Mouse (Mus musculus): Measurements from ENCODE around the gene Hacd4. TPM values are rescaled to one million over a fixed set of nuclear protein-coding genes. Genes with fewer than 3 reads are reported as not detected.
A peak's percentile ranks its signal among the peaks of the same experiment; 100 is the strongest.

Gene Hacd4
- polyA plus RNA-seq, 1 experiment from 2014 or later = 3.8 TPM

- Histone ChIP-seq H3K9ac (replicated peaks) (no peak overlapping the region), H3K27ac (replicated peaks) (no peak overlapping the region), H3K27me3 (no peaks in the 10 kb centered on the region), H3K4me3 (no peak overlapping the region), H3K9me3 (no peaks in the 10 kb centered on the region), H3K36me3 (no peaks in the 10 kb centered on the region), H3K4me2 (replicated peaks) (no peak overlapping the region), H3K4me1 (no peaks in the 10 kb centered on the region)
- ATAC-seq (ENCODE audit: low FRiP score, low read depth) = no peak
- WGBS = 80% methylated on average over 2 of the region's 2 CpGs
Measured at GRCm38 (mm10) chr4:88458673-88459072, 19.9 kb upstream of the Hacd4 start.

- no peak for ATAC-seq (ENCODE audit: low FRiP score, low read depth)
- Histone ChIP-seq H3K27me3 (no peaks in the 10 kb centered on the region), H3K4me1 (no peaks in the 10 kb centered on the region), H3K9me3 (no peaks in the 10 kb centered on the region), H3K27ac (replicated peaks) (no peak overlapping the region), H3K9ac (replicated peaks) (no peak overlapping the region), H3K4me2 (replicated peaks) (no peak overlapping the region), H3K36me3 (no peaks in the 10 kb centered on the region), H3K4me3 (no peak overlapping the region)
- WGBS = 88% methylated on average over 1 of the region's 1 CpGs
Measured at GRCm38 (mm10) chr4:88458093-88458492, 19.4 kb upstream of the Hacd4 start.

GRCm38 (mm10) chr4:88450087-88450765 is 11.5 kb upstream of the Hacd4 start:
- Histone ChIP-seq H3K36me3 (no peaks in the 10 kb centered on the region), H3K4me3 (no peak overlapping the region), H3K4me1 (no peaks in the 10 kb centered on the region), H3K4me2 (replicated peaks) (no peak overlapping the region), H3K27me3 (no peaks in the 10 kb centered on the region), H3K9me3 (no peaks in the 10 kb centered on the region), H3K9ac (replicated peaks) (no peak overlapping the region), H3K27ac (replicated peaks) (no peak overlapping the region)
- ATAC-seq (ENCODE audit: low FRiP score, low read depth) = no peak
- 87% methylated on average over 1 of the region's 1 CpGs for WGBS

GRCm38 (mm10) chr4:88448976-88449375 is 10.2 kb upstream of the Hacd4 start:
- no peak overlapping the region for H3K4me3 ChIP-seq
- H3K4me1 ChIP-seq = no peaks in the 10 kb centered on the region
- H3K9me3 ChIP-seq = no peaks in the 10 kb centered on the region
- no peak overlapping the region for H3K4me2 ChIP-seq (replicated peaks)
- H3K9ac ChIP-seq (replicated peaks) = no peak overlapping the region
- H3K36me3 ChIP-seq = no peaks in the 10 kb centered on the region
- no peak overlapping the region for H3K27ac ChIP-seq (replicated peaks)
- H3K27me3 ChIP-seq = no peaks in the 10 kb centered on the region
- WGBS = 82% methylated on average over 2 of the region's 2 CpGs
- no peak for ATAC-seq (ENCODE audit: low FRiP score, low read depth)

- Histone ChIP-seq H3K9ac (replicated peaks) (no peak overlapping the region), H3K9me3 (no peaks in the 10 kb centered on the region), H3K4me2 (replicated peaks) (no peak overlapping the region), H3K4me3 (no peak overlapping the region), H3K27ac (replicated peaks) (no peak overlapping the region), H3K4me1 (peaks cover 14% of the 10 kb centered on the region), H3K36me3 (no peaks in the 10 kb centered on the region), H3K27me3 (no peaks in the 10 kb centered on the region)
- 90% methylated on average over 7 of the region's 7 CpGs for WGBS
- ATAC-seq (ENCODE audit: low FRiP score, low read depth) = no peak
Measured at GRCm38 (mm10) chr4:88440814-88441213, 2.1 kb upstream of the Hacd4 start.

GRCm38 (mm10) chr4:88439669-88440123 is 968 bp upstream of the Hacd4 start:
- no peaks in the 10 kb centered on the region for H3K36me3 ChIP-seq
- H3K4me2 ChIP-seq (replicated peaks) = no peak overlapping the region
- H3K9me3 ChIP-seq = no peaks in the 10 kb centered on the region
- H3K9ac ChIP-seq (replicated peaks) = no peak overlapping the region
- no peak overlapping the region for H3K4me3 ChIP-seq
- WGBS = 85% methylated on average over 6 of the region's 6 CpGs
- peaks cover 14% of the 10 kb centered on the region for H3K4me1 ChIP-seq
- no peaks in the 10 kb centered on the region for H3K27me3 ChIP-seq
- H3K27ac ChIP-seq (replicated peaks) = no peak overlapping the region
- no peak for ATAC-seq (ENCODE audit: low FRiP score, low read depth)

- Histone ChIP-seq H3K4me1 (peaks cover 14% of the 10 kb centered on the region), H3K27me3 (no peaks in the 10 kb centered on the region), H3K4me3 (peak overlapping the region; percentile 41), H3K36me3 (no peaks in the 10 kb centered on the region), H3K9me3 (no peaks in the 10 kb centered on the region), H3K9ac (replicated peaks) (peak overlapping the region; percentile 40; the same call in 1 of the 2 replicates), H3K4me2 (replicated peaks) (peak overlapping the region; percentile 60), H3K27ac (replicated peaks) (no peak overlapping the region)
- ATAC-seq (ENCODE audit: low FRiP score, low read depth) = no peak
- 17% methylated on average over 4 of the region's 4 CpGs for WGBS
Measured at GRCm38 (mm10) chr4:88438990-88439329, 232 bp upstream of the Hacd4 start.

- WGBS = 44% methylated on average over 2 of the region's 2 CpGs
- H3K4me1 ChIP-seq = peaks cover 14% of the 10 kb centered on the region
- H3K36me3 ChIP-seq = no peaks in the 10 kb centered on the region
Measured at GRCm38 (mm10) chr4:88437917-88438316, 811 bp downstream of the Hacd4 start.

GRCm38 (mm10) chr4:88437166-88437565 is 1.6 kb downstream of the Hacd4 start:
- no peak overlapping the region for H3K9ac ChIP-seq (replicated peaks)
- H3K27me3 ChIP-seq = no peaks in the 10 kb centered on the region
- H3K4me2 ChIP-seq (replicated peaks) = no peak overlapping the region
- ATAC-seq (ENCODE audit: low FRiP score, low read depth) = no peak
- H3K27ac ChIP-seq (replicated peaks) = no peak overlapping the region
- H3K4me1 ChIP-seq = peaks cover 14% of the 10 kb centered on the region
- H3K4me3 ChIP-seq = no peak overlapping the region
- H3K36me3 ChIP-seq = no peaks in the 10 kb centered on the region
- 82% methylated on average over 3 of the region's 3 CpGs for WGBS
- H3K9me3 ChIP-seq = no peaks in the 10 kb centered on the region

More at GRCm38 (mm10) chr4:88437917-88438316, 811 bp downstream of the Hacd4 start:
- Histone ChIP-seq H3K9me3 (no peaks in the 10 kb centered on the region), H3K9ac (replicated peaks) (no peak overlapping the region), H3K27me3 (no peaks in the 10 kb centered on the region), H3K4me2 (replicated peaks) (no peak overlapping the region), H3K27ac (replicated peaks) (no peak overlapping the region), H3K4me3 (no peak overlapping the region)
- no peak for ATAC-seq (ENCODE audit: low FRiP score, low read depth)

- peaks cover 10% of the 10 kb centered on the region for H3K4me1 ChIP-seq
- H3K4me3 ChIP-seq = no peak overlapping the region
- 90% methylated on average over 6 of the region's 6 CpGs for WGBS
- no peaks in the 10 kb centered on the region for H3K27me3 ChIP-seq
- H3K36me3 ChIP-seq = no peaks in the 10 kb centered on the region
- H3K27ac ChIP-seq (replicated peaks) = no peak overlapping the region
- no peaks in the 10 kb centered on the region for H3K9me3 ChIP-seq
- ATAC-seq (ENCODE audit: low FRiP score, low read depth) = no peak
- H3K9ac ChIP-seq (replicated peaks) = no peak overlapping the region
- no peak overlapping the region for H3K4me2 ChIP-seq (replicated peaks)
Measured at GRCm38 (mm10) chr4:88436593-88437165, 2.0 kb downstream of the Hacd4 start.

GRCm38 (mm10) chr4:88432412-88433024 is 6.2 kb downstream of the Hacd4 start:
- Histone ChIP-seq H3K9me3 (no peaks in the 10 kb centered on the region), H3K4me3 (no peak overlapping the region), H3K27me3 (no peaks in the 10 kb centered on the region), H3K4me2 (replicated peaks) (no peak overlapping the region), H3K9ac (replicated peaks) (no peak overlapping the region), H3K36me3 (no peaks in the 10 kb centered on the region), H3K4me1 (no peaks in the 10 kb centered on the region), H3K27ac (replicated peaks) (no peak overlapping the region)
- WGBS = 88% methylated on average over 8 of the region's 8 CpGs
- no peak for ATAC-seq (ENCODE audit: low FRiP score, low read depth)

GRCm38 (mm10) chr4:88427630-88428239 is 11.0 kb downstream of the Hacd4 start:
- H3K9ac ChIP-seq (replicated peaks) = no peak overlapping the region
- WGBS = 95% methylated on average over 2 of the region's 2 CpGs
- H3K27ac ChIP-seq (replicated peaks) = no peak overlapping the region
- H3K9me3 ChIP-seq = no peaks in the 10 kb centered on the region
- no peak for ATAC-seq (ENCODE audit: low FRiP score, low read depth)
- H3K4me1 ChIP-seq = no peaks in the 10 kb centered on the region
- H3K4me3 ChIP-seq = no peak overlapping the region
- H3K27me3 ChIP-seq = no peaks in the 10 kb centered on the region
- no peak overlapping the region for H3K4me2 ChIP-seq (replicated peaks)
- no peaks in the 10 kb centered on the region for H3K36me3 ChIP-seq
